Mouse (Mus musculus): ENCODE measurements around the gene Mfsd4a. TPM values are rescaled to one million over a fixed set of nuclear protein-coding genes. Genes with fewer than 3 reads are reported as not detected.
A peak's percentile ranks its signal among the peaks of the same experiment; 100 is the strongest.

Gene Mfsd4a
- total RNA-seq, 2 experiments from 2014 or later = 2.4 to 3.9 TPM

DNA sequence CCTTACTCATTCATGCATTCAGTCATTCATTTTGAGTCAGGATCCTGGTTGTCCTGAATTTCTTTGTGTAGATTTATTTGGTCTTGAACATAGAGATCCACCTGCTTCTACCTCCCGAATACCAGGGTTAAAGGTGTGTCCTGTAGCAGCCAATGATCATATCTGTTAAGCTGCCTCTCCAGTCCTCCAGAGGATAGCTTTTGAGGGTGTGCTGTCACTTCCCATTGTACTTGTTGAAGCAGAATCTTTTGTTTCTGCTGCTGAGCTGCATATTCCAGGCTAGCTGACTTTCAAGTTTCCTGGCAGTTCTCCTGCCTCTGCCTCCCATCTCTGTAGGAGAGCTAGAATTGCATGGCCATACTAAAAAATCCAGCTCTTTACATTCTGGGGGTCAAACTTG lies 51.2 kb downstream of the Mfsd4a start:
- no peak for DNase-seq

- DNase-seq = no peak
These were observed 53.1 kb downstream of the Mfsd4a start for GRCm38 (mm10) chr1:132014800-132015199.

DNA sequence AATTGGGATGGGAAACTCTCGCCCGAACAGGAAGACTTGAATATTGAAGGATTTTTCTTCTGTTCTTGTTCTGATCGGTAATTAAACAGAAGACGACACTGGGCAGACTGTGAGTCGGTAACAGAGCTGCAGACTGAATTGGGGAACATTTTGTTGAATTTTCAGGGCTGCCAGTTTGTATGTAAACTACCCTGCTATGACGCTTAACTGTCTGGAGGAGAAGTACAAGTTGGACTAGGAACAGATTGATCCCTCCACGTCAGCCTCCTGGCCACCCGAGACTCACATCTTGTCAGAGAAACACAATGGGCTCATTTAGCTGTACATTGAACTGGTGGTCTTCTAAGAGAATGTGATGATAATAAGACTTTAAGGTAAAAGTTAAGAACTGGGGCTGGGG lies 55.0 kb downstream of the Mfsd4a start:
- DNase-seq = no peak

DNA sequence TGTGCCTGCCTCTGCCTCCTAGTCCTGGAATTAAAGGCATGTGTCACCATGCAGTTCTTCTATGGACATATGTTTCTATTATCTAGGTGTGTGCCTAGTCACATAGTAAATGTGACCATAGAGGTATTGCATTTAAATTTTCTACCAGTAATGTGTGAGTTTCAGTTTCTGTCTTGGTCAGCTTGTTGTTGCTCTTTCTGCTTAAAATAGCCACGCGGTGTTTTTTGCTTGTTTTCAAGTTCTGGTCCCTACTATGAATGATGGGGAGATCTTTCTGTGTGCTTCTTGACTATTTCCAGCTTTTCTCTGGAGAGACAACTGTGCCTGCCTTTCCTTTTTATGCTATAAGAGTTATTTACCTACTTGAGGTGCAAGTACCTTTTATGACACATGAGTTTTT lies 56.1 kb downstream of the Mfsd4a start:
- no peak for DNase-seq

- DNase-seq = no peak
These were observed 57.0 kb downstream of the Mfsd4a start for GRCm38 (mm10) chr1:132010632-132011501.

GRCm38 (mm10) chr1:132008881-132009644 lies 58.8 kb downstream of the Mfsd4a start:
- DNase-seq = no peak

GRCm38 (mm10) chr1:132007828-132008827 lies 59.7 kb downstream of the Mfsd4a start:
- peak; percentile 90 for DNase-seq

- DNase-seq = peak; percentile 94
These were observed 60.5 kb downstream of the Mfsd4a start, which contains the start of gene Elk4 for GRCm38 (mm10) chr1:132007282-132007815. Elk4 (plus strand) TSS chr1:132007607.

- no peak for DNase-seq
These were observed 61.1 kb downstream of the Mfsd4a start for GRCm38 (mm10) chr1:132006721-132007120.

GRCm38 (mm10) chr1:132006046-132006445 lies 61.8 kb downstream of the Mfsd4a start:
- no peak for DNase-seq

DNA sequence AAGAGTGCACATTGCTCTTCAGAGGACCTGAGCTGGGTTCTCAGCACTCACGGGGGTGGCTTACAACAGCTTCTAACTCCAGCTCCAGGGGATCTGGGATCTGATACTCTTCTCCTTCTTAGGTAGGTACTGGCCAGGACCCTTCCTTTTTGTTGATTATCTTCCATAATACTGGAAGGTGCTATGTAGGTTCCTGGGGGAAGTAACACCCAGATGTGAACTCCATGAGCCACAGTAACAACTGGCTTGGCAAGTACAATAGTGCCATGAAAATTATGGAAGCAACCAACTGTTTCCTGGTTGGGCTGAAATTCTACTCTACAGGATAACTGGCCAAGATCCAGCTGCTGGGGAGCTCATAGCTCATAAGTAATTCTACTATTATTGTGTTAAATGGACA lies 62.4 kb downstream of the Mfsd4a start:
- DNase-seq = no peak

GRCm38 (mm10) chr1:132004574-132005180 lies 63.2 kb downstream of the Mfsd4a start:
- DNase-seq = no peak

GRCm38 (mm10) chr1:132003817-132004216 lies 64.0 kb downstream of the Mfsd4a start:
- DNase-seq = peak; percentile 25

GRCm38 (mm10) chr1:132003111-132003510 lies 64.8 kb downstream of the Mfsd4a start:
- no peak for DNase-seq

DNA sequence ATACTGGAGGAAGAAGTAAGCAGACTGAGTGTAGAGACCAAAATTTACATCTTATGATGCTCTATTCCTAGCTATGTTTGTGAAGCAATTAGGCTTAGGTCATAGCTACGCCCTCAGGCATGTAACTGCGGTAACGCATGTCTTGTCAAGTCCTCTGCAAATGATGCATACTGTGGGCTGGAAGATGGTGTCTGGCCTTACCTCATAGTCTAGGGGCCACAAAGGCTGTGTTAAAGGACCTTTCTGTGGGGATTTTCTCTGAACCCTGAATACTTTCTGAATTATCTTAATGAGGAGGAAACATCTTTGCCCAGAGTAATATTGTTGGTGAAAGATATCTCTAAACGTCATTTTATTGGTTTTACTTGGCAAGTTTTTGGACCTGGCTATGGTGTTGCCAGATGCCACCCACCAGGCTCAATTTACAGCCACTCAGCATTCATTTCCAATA lies 66.0 kb downstream of the Mfsd4a start:
- no peak for DNase-seq

DNA sequence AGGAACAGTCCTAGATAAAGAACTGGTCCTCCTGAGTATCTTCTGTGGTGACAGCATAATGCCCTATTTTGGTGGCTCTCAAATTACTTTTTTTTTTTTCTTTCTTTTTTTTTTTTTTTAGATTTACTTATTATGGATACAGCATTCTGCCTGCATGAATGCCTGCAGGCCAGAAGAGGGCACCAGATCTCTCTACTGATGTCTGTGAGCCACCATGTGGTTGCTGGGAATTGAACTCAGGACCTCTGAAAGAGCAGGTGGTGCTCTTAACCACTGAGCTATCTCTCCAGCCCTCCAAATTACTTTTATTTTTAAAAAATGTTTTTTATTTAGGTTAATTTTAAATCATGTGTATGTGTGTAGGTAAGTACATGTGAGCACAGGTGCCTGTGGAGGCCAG lies 67.4 kb downstream of the Mfsd4a start:
- DNase-seq = no peak

DNA sequence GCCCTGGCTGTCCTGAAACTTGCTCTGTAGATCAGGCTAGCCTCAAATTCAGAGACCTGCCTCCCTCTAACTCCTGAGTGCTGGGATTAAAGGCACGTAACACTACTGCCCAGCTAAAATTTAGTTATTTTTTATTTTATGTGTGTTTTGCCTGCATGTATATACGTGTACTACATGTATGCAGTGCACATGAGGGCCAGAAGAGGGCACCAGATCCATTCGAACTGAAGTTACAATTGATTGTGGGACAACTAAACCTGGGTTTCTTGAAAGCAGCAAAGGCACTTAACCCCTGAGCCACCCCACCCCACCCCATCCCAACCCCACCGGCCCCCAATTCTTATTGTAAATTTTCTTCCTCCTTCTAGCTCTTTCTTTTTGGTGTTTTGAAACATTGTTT lies 72.8 kb downstream of the Mfsd4a start:
- DNase-seq = no peak

GRCm38 (mm10) chr1:131993169-131994040 lies 74.5 kb downstream of the Mfsd4a start:
- DNase-seq = peak; percentile 56

DNA sequence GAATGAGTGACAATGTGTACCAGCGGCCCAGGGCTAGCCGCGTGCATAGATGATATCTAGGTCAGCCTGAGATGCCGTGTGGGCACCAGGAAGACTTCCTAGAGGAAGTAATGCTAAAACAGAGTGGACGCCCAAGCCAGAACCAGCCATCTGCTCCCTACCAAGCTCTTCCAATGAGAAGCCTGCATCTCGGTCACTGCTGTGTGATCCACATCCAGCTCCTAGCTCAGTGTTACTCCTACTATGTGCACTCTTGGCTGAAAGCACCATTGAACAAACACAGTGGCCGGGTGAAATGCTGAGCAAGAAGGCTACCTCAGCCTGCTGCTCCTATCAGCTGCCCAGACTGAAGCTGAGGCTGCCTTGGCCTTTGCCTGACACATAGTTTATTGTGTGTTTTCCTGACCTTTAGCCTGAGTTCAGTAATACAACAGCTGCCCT lies 75.3 kb downstream of the Mfsd4a start:
- DNase-seq = no peak

All from gastrocnemius, postnatal 25 days (tissue).